Mouse (Mus musculus): ENCODE results near the gene Mc3r.

Mc3r gene

GRCm38 (mm10) chr2:172256418-172256817 lies 8.1 kb downstream of the Mc3r start:
- DNase-seq (ENCODE audit: low read depth), result peak; percentile 59

DNA sequence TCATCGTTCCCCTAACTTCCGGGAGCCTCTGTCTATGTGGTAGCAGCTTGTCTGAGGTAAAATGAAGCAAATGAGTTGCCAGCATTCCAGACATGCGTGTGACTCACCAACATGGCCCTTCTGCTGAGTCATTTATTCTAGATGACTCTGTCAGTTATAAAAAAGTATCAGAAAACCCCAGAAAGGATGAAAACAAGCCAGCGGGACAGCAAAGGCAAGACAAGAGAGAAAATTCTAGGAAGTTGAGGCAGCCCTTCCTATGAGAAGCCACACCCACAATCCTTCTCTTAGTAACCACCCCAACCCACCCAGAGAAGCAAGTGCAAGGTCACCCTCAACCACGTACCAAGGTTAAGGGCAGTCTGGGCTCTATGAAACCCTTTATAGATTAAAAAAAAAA lies 8.7 kb downstream of the Mc3r start:
- DNase-seq (ENCODE audit: low read depth), result peak; percentile 72

- DNase-seq (ENCODE audit: low read depth), result no peak
Observed at GRCm38 (mm10) chr2:172257471-172258065, 9.3 kb downstream of the Mc3r start.

- DNase-seq (ENCODE audit: low read depth), result no peak
Observed at GRCm38 (mm10) chr2:172260064-172260463, 11.8 kb downstream of the Mc3r start.

DNA sequence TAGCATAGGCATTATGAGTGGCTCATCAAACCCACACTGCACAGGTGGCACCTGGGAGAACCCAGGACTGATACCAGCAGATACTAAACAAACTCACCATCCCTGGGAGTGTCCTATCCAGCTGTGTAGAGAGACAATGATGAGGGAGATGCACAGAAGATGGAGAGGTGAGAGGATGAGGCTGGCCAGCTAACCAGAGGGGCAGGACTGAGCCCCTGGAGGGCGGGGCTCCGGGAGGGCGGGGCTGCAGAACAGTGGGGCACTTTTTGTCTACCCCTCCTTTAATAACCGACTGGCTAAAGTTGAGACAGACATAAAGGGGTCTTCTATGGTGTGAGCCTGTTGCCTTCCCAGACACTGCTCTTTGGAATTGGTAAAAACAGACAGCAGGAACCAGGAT lies 13.1 kb downstream of the Mc3r start:
- no peak for DNase-seq (ENCODE audit: low read depth)

DNA sequence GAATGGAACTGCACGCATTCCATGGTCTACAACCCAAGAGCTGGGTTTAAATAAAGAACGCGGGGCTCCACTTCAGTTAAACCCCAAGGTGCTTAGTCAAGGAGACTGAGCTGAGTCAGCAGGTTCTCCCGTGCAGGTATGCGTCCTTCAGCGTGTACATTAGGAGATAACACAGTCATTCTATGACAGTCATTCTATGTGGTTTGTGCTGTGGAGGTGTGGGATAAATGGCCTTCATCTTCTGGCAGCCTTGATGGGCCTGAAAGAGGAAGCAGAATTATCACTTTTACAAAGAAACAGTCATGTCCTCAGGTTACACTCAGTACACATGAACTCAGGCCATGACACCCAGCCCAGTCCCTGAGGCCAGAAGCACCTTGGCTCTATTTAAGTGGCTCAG lies 14.9 kb downstream of the Mc3r start:
- DNase-seq (ENCODE audit: low read depth), result no peak

DNA sequence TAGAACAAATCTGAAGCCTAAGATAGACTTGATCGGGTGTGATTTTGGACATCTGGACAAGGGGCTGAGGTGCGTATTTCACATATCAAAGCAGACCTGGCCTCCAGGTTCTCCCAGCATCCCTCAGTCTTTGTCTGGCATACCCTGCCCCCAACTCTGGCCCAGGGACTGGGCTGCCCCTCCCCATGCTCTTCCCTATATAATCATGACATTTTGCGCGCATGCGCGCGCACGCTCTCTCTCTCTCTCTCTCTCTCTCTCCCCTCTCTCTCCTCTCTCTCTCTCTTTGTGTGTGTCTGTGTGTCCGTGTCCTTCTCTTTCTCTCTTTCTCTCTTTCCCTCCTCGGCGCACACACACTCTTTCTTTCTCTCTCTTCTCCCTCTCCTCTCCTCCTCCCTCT lies 21.6 kb downstream of the Mc3r start:
- no peak for DNase-seq (ENCODE audit: low read depth)

- no peak for DNase-seq (ENCODE audit: low read depth)
Observed at GRCm38 (mm10) chr2:172270485-172270944, 22.2 kb downstream of the Mc3r start.

GRCm38 (mm10) chr2:172270974-172271697 lies 22.8 kb downstream of the Mc3r start:
- no peak for DNase-seq (ENCODE audit: low read depth)

DNA sequence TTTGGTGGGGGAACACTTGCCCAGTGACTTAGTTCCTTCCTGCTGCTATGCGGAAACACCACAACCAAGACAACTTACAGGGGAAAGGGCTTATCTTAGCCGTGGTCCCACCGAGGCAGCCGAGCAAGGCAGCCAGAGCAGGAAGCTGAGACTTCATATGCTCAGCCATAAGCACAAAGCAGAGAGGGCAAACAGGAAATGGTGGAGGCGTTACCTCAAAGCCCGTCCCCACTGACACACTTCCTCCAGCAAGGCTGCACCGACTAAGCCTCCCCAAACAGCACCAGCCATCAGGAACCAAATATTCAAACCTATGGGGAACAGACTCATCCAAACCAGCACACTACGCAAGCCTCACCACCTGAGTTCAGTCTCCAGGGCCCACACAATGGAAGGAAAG lies 26.4 kb downstream of the Mc3r start:
- DNase-seq (ENCODE audit: low read depth), result no peak

- DNase-seq (ENCODE audit: low read depth), result peak; percentile 17
Observed at GRCm38 (mm10) chr2:172276155-172276554, 27.9 kb downstream of the Mc3r start.

GRCm38 (mm10) chr2:172278979-172279378 lies 30.7 kb downstream of the Mc3r start:
- DNase-seq (ENCODE audit: low read depth), result no peak

GRCm38 (mm10) chr2:172282071-172282710 lies 33.9 kb downstream of the Mc3r start:
- peak; percentile 54 for DNase-seq (ENCODE audit: low read depth)

DNA sequence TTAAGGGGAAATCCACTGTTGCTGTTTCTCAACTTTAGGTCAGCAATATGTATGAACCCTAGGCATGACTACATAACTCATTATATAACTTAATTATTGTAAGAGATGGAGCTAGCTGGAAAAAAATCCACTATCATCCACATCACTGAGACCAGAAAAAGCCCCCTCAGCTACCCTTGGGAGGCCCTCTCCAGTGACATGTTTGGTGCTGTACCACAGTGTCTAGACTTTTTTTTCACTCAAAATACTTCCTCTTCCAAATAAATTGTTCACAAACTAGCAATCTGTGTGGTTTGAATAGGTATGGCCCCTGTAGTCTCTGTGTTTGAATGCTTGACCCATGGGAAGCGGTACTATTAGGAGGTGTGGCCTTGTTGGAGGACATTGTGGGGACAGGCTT lies 39.4 kb downstream of the Mc3r start:
- DNase-seq (ENCODE audit: low read depth), result no peak

GRCm38 (mm10) chr2:172288965-172289364 lies 40.7 kb downstream of the Mc3r start:
- DNase-seq (ENCODE audit: low read depth), result no peak

DNA sequence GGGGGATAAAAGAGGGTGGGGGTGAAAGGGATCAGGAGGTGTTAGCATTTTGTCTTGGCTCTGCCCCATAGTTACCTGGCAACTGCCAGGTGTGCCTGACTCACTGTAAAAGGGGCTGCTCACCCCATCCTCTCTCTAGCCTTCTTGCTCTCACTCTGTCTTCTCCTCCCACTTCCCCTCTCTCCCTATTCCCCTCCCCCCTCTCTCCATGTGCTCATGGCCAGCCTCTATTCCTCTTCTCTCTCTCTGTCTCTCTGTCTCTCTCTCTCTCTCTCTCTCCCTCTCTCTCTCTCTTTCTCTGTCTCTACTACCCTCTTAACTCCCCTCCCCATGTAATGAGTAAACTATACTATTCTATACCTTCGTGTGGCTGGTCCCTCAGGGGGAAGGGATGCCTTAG lies 41.3 kb downstream of the Mc3r start:
- no peak for DNase-seq (ENCODE audit: low read depth)

DNA sequence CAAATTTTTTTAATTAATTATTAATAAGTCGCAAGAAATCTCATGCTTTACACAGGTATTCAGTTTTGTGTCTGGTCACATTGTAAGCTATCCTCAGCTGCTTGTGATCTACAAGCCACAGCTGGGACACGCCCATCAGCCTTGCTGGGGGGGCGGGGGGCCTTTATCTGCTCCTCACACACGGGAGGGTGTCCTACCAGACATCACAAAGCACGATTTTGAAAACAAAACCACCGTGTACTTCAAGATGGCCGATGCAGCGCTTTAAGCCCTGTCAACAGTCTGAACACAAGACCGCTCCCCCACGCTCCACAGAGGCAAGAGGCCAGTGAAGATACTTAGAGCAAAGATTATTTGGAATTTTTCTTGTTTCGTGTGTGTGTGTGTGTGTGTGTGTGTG lies 42.2 kb downstream of the Mc3r start:
- DNase-seq (ENCODE audit: low read depth), result no peak

DNA sequence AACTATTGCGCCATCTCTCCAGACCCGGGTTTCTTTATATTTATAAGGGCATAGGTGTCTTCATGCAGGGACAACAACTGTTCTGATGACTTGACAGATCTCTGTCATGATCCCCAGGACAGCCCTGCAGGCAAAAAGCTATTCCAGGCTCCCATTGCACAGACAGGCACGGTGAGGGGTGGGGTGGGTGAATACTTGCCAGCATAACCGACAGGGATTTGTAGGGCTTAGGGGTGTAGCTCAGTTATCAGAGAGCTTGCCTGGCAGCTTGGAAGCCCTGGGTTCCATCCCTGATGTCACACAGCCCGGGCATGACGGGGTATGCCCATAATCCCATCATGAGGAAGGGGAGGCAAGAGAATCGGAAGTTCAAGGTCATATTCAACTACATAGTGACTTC lies 42.7 kb downstream of the Mc3r start:
- DNase-seq (ENCODE audit: low read depth), result no peak

GRCm38 (mm10) chr2:172291755-172292524 lies 43.6 kb downstream of the Mc3r start:
- no peak for DNase-seq (ENCODE audit: low read depth)

DNA sequence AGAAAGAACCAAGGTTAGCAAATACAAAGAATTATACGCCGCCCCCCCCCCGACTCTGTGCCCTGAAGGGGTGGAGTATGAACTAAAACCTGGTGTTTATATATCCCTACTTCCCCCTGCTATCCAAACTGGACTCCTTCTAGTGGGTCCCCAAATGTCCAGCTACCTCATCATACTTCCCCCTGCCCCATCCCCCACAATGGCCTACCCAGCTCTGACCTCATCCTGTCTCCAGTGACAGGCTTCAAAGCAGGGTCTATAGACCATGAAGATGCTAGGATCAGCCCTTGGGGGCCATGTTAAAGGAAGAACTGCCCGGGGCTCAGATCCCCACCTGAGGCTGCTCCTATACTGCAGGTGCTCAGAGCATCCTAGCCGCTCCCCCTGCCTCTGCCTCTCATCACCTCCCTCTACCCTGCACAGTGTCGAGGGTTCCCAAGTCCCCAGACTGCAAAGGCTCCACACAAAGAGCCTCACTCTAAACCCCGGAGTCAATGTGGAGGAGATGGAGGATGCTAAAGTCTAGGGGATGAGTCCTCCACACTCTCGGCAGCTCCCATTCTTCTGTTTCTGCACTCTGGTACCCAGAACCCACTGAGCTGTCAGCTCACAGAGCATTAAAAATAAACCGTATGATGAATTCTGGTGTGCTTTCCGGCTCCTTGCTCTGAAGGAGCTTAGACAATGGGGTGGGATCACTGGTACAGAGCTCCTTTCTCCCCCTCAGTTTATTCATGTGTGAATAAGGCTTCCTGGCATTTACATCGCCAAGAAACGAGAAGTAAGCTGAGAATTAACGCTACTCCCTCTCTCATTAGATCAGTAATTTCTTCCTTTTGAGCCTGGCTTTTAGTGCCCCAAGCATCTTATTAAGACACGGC lies 44.5 kb downstream of the Mc3r start:
- no peak for DNase-seq (ENCODE audit: low read depth)

DNA sequence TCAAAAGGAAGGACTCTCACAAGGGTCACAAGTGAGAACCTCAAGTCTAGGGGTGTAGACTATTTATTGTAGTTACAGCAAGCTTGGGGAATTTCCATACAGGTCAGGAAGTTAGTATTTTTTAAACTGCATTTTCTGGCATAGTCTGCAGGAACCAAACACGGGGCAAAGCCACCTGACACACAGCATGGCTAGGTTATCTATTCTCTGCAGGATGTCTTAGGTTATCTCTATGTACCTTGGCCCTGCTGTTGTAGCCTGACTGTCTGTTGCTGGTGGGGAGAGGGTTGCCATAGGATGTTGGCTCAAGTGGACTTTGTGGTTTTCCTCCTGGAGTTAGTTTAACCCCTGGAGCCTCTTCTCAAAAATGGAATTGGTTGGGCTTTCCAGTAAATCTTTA lies 49.8 kb downstream of the Mc3r start:
- no peak for DNase-seq (ENCODE audit: low read depth)

DNA sequence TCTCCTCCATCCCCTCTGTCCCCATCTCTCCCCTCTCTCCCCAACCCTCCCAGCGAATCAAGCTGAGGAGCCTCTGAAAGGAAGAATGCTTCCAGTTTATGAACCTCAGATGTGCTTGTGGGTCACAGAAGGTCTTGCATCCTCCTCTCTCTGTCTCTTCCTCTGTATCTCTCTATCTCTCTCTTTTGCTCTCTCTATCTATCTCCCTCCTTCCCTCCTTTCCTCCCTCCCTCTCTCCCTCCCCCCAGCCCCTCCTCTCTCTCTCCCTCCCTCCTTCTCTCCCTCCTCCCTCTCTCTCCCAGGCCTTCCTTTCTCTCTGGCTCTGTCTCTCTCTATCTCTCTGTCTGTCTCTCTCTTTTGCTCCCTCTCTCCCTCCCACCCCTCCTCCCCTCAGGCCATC lies 50.2 kb downstream of the Mc3r start:
- DNase-seq (ENCODE audit: low read depth), result no peak
